Mouse (Mus musculus): ENCODE measurements at regions not wholly inside any gene's neighbourhood (a gene's known extent, or its start where the extent isn't known, plus 50 kb on each side); places are given as distances from the start of the nearest gene placed in this dataset.

DNA sequence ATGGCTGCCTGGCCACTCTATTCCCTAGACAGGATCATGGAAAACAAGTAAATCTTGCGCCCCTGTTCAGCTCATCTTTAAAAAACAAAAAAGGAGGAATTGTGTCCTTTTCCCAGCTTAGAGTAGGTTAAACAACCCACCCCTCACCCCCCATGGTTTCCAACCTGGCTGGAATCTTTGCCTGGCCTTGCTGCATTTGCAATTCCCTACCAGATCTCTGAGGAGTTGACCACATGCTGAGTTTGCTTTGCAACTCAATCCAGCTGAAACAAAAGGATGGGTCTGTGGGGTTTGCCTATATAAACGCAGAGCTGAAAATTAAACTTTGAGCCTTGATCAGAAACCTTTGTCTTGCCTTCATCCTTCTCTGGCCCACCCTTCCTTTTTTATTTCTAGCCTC lies 78.2 kb upstream of the Mroh9 start:
- TF ChIP-seq POLR2A (IDR thresholded peaks at IDR 0.05; ENCODE audit: low read depth, low read length) (no peak), CTCF (IDR thresholded peaks at IDR 0.05; ENCODE audit: borderline replicate concordance, insufficient read depth, low read length) (no peak)

Measured in embryonic fibroblast, embryonic 13.5 days (primary cell).